In the genomic region with DNA sequence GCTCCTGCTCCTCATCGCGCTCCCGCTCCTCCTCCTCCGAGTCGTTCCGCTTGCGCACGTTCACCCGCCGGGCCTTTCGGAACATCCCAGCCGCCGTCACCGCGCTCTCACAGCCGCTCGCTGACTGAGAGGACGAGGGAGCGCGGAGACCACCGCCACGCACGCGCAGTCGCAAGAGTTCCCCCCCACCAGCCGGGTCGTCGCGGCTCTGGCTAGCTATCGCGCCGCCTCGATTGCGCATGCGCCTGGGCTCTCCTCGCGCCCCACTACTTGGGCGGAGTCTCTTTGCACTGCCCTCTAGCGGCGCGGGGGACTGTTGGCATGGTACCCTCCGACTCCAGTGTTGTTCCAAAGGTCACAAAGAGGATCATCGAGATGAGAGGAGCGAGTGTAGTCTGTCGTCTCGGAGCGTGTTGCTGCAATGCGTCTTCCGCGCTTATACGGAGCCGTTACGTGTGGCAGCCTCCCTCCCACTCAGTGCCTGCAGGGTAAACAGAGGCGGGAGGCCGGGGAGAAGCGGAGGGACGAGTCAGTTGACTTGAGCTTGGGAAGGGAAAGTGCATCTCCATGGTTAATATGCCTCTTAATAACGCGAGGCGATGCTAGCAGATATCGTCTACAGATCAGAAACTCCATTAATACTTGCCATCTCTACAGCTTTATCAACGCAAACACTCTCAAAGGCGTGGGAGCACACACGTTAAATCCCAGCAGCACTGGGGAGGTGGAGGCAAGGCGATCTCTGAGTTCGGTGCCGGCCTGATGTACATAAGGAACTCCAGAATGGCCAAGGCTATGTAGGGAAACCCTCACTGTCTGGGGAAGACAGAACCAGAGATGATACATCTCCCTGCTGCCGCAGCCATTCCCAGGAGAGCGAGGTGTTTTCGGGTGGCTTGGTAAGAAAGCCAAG, we compare ENCODE assay signal across 2 mouse cellular contexts.
A peak's percentile ranks its signal among the peaks of the same experiment; 100 is the strongest.
TF ChIP-seq lines count a peak whose summit lies in the region.

TSS of gene Paxbp1 (minus strand) at position 274 of the 913 bp plus-strand sequence.

TF ChIP-seq in C2C12, 6 proteins besides CTCF, POLR2A, EP300 and RAD21 (continued from another document):
- TF ChIP-seq FOSL1 (IDR thresholded peaks at IDR 0.05; ENCODE audit: insufficient read depth, low read length, poor library complexity, severe bottlenecking): no peak

TF ChIP-seq in myocyte, 11 proteins besides CTCF, POLR2A, EP300 and RAD21 (continued from another document):
- TF ChIP-seq MYOG (IDR thresholded peaks at IDR 0.05; ENCODE audit: control insufficient read depth in 1 of 3, insufficient read depth in 1 of 3, insufficient read length in 2 of 3, low read depth in 2 of 3): peak in 1 of 3 experiments; percentile 43
- TF ChIP-seq POLR2AphosphoS2 (IDR thresholded peaks at IDR 0.05; ENCODE audit: insufficient read length, low read depth): peak; percentile 73
- no peak for TF ChIP-seq TCF3 (IDR thresholded peaks at IDR 0.05; ENCODE audit: insufficient read length, low read depth)
- 0 out of 2 replicates have a peak, but pooled peaks have one; percentile 26 for TF ChIP-seq CEBPB (IDR thresholded peaks at IDR 0.05; ENCODE audit: insufficient read depth, poor library complexity, severe bottlenecking)
- peak in 1 of 3 experiments; percentile 12 for TF ChIP-seq MYOD1 (IDR thresholded peaks at IDR 0.05; ENCODE audit: control insufficient read depth in 1 of 3, insufficient read length in 2 of 3, low read depth in 2 of 3)
- TF ChIP-seq E2F4 (IDR thresholded peaks at IDR 0.05; ENCODE audit: insufficient read depth): no peak
- no peak for TF ChIP-seq MAX (IDR thresholded peaks at IDR 0.05; ENCODE audit: low read depth)
- TF ChIP-seq USF1 (IDR thresholded peaks at IDR 0.05; ENCODE audit: low read depth): no peak
